Comparison of ENCODE assay signal across 8 mouse cellular contexts in the genomic region with DNA sequence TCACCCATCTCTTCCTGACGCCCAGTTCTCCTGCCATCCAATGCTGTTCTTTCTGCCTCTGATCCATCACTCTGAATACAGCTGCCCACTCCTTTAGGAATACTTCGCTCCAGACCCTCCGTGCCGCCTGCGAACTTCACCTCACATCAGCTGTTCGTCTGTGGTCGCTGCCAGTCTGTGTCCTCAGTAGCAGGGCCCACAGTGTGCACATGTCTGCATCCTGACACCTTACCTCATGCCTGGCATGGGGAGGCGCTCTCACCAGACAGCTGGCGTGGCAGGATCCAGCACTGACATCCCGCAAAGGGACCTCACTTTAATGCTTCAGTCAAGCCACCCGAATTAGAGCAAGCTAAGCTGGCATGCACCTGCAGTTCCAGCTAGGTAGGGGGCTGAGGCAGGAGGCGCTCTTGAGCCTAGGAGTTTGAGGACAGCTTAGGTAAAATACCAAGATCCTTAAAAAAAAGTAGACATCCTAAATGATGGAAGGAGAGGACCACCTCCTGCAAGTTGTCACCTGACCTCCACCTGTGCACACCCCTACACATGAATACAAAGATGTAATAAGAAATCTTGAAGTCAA. TPM values are rescaled to one million over a fixed set of nuclear protein-coding genes. Genes with fewer than 3 reads are reported as not detected.
DNase-seq lines count a peak whose midpoint lies in the region; ATAC-seq and TF ChIP-seq lines count a peak whose summit lies in the region.
"Had no signal": no experiment of that assay in that cellular context is flagged by ENCODE, and none has a peak within 500 bp of the region (broad histone marks: within the 10 kb centered on the region; RNA-seq: fewer than 3 reads in every experiment).

No protein-coding gene starts in this region.

- TF ChIP-seq CTCF in cortical plate, adult 2 months (IDR thresholded peaks at IDR 0.05; ENCODE audit: extremely low read depth, insufficient read depth, low read length) = peak; percentile 33

- TF ChIP-seq POLR2A in cortical plate, adult 2 months (IDR thresholded peaks at IDR 0.05; ENCODE audit: extremely low read depth, insufficient read depth, low read length) = no peak

- H3K4me1 ChIP-seq in cortical plate, adult 2 months (ENCODE audit: control insufficient read depth, insufficient read depth, low read length) = no peaks in the 10 kb centered on the region
- H3K4me1 ChIP-seq in hindbrain, embryonic 11.5 days (replicated peaks; ENCODE audit: control insufficient read depth, insufficient read depth, low read length) = no peaks in the 10 kb centered on the region

- no peak overlapping the region for H3K4me2 ChIP-seq in hindbrain, embryonic 11.5 days (replicated peaks; ENCODE audit: low read depth, low read length)

- no peak overlapping the region for H3K9ac ChIP-seq in hindbrain, embryonic 11.5 days (ENCODE audit: low read depth, low read length)

- no peak overlapping the region for H3K27ac ChIP-seq in cortical plate, adult 2 months (ENCODE audit: insufficient read depth, low read length)
- no peak overlapping the region for H3K27ac ChIP-seq in hindbrain, embryonic 11.5 days (ENCODE audit: low read depth, low read length)

- 69% methylated on average over 12 of the region's 12 CpGs for WGBS in hindbrain, embryonic 11.5 days

- H3K4me3 ChIP-seq in cortical plate, adult 2 months (ENCODE audit: insufficient read depth, low read length) = no peak overlapping the region
- no peak overlapping the region for H3K4me3 ChIP-seq in hindbrain, embryonic 11.5 days (ENCODE audit: low read depth, low read length)

- peak; percentile 48 for DNase-seq in kidney, postnatal 10 days
- DNase-seq in kidney, adult 11 months = no peak
- peak; percentile 76 for DNase-seq in ES-CJ7 (ENCODE audit: low read depth, low spot score)
- peak; percentile 57 for DNase-seq in retina, postnatal 1 day
- DNase-seq in hindbrain, embryonic 11.5 days (ENCODE audit: low spot score) = no peak
- no peak for DNase-seq in urinary bladder, postnatal 25 days (ENCODE audit: low spot score)
- DNase-seq: heart, postnatal 4 days had no signal

- no peaks in the 10 kb centered on the region for H3K36me3 ChIP-seq in hindbrain, embryonic 11.5 days (ENCODE audit: control insufficient read depth, insufficient read depth, low read length)

- ATAC-seq in hindbrain, embryonic 11.5 days (ENCODE audit: low FRiP score) = no peak

- no peaks in the 10 kb centered on the region for H3K27me3 ChIP-seq in hindbrain, embryonic 11.5 days (ENCODE audit: control insufficient read depth, insufficient read depth, low read length)

- no peaks in the 10 kb centered on the region for H3K9me3 ChIP-seq in hindbrain, embryonic 11.5 days (ENCODE audit: control insufficient read depth, low read length)

RNA-seq across cellular contexts. Expression of a gene that starts 44.4 kb away (rescaled TPM):
- polyA plus RNA-seq in cortical plate, adult 2 months (2012; rRNA removed) = 5.2 and 6.7 TPM in 2 replicates
- polyA plus RNA-seq in hindbrain, embryonic 11.5 days (2014; fragmentation: Nextera tagmentation; extraction: Ambion mirVana) = 5.6 and 8.6 TPM in 2 replicates

RNA-seq across cellular contexts. Expression of a gene that starts 47.3 kb away (rescaled TPM):
- polyA plus RNA-seq in cortical plate, adult 2 months (2012; rRNA removed) = 33.5 and 34.5 TPM in 2 replicates
- polyA plus RNA-seq in hindbrain, embryonic 11.5 days (2014; fragmentation: Nextera tagmentation; extraction: Ambion mirVana) = 56.8 and 63.7 TPM in 2 replicates

Comparison
In these comparisons a context has a peak if more than half of its experiments do, and no peak if none do; other contexts are left out.
1. DNase-seq: peak in kidney, postnatal 10 days (single experiment), ES-CJ7 (single experiment) and retina, postnatal 1 day (single experiment); none in kidney, adult 11 months (single experiment), hindbrain, embryonic 11.5 days (single experiment) and urinary bladder, postnatal 25 days (single experiment).